Mouse (Mus musculus) monocyte, adult 5-6 weeks (primary cell): Measurements from ENCODE around the gene Ecel1. TPM values are rescaled to one million over a fixed set of nuclear protein-coding genes. Genes with fewer than 3 reads are reported as not detected.
A peak's percentile ranks its signal among the peaks of the same experiment; 100 is the strongest.

Experiments used
- ATAC-seq: fragments of 153-309, 156-312 bp; replicated peaks from 2 replicates; pipeline ENCODE4 v1.8.0; 2017; ENCODE audit warnings: mild to moderate bottlenecking; ENCODE audit not compliant: low TSS enrichment, insufficient number of reproducible peaks, severe bottlenecking, poor library complexity, low FRiP score
- total RNA-seq: library from RNA; stranded (forward); fragments of 200-1000, 200-491, 200-594 nt; gene quantifications from 3 replicates; pipeline ENCODE4 v1.2.3, GENCODE M21; 2017

The Ecel1 gene
- total RNA-seq, 1 experiment from 2014 or later: not detected

- 0 out of 2 replicates have a peak, but pooled peaks have one; percentile 24 for ATAC-seq
Measured at GRCm38 (mm10) chr1:87174006-87174955, 18.0 kb upstream of the Ecel1 start.

GRCm38 (mm10) chr1:87172316-87172715 is 16.0 kb upstream of the Ecel1 start:
- no peak for ATAC-seq

DNA sequence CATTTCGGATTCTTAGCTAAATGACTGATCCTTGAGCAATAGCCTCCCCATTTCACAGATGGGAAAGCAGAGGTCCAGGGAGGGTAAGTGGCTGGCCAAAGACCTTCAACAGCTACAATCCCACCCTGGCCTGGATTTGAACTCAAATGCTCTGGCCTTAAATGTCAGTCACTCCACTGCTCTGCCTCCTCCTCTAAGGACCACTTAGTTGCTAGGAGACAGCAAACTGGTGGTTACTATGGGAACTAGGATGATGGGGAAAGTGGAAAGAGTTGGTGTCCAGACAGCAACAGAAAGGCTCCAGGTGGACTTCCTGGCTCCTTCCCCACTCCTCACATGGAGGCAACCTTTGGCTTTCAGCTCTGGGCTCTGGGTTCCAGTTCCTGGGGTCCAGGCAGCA is 15.0 kb upstream of the Ecel1 start:
- no peak for ATAC-seq

DNA sequence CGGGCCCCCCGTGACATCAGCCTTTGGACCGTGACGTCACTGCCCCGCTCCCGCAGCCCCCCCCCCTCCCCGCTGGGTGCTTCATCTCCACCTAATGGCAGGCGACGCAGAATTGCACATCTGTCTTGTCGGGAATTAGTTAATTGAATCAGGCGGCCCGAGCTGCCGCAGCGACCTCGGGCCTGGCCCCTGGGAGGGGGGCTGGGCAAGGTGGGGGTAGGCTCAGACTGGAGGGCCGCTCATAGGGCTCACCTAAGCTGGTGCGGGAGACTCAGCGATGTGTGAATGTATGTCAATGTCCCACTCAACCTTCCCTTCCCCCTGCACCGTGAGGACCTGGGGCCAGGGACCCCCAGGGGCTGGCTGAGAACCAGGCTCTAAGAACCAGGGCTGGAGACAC is 14.1 kb upstream of the Ecel1 start:
- no peak for ATAC-seq

- no peak for ATAC-seq
Measured at GRCm38 (mm10) chr1:87164796-87165184, 8.5 kb upstream of the Ecel1 start.

GRCm38 (mm10) chr1:87164164-87164795 is 8.0 kb upstream of the Ecel1 start:
- ATAC-seq: no peak

GRCm38 (mm10) chr1:87159396-87159795 is 3.1 kb upstream of the Ecel1 start:
- no peak for ATAC-seq

DNA sequence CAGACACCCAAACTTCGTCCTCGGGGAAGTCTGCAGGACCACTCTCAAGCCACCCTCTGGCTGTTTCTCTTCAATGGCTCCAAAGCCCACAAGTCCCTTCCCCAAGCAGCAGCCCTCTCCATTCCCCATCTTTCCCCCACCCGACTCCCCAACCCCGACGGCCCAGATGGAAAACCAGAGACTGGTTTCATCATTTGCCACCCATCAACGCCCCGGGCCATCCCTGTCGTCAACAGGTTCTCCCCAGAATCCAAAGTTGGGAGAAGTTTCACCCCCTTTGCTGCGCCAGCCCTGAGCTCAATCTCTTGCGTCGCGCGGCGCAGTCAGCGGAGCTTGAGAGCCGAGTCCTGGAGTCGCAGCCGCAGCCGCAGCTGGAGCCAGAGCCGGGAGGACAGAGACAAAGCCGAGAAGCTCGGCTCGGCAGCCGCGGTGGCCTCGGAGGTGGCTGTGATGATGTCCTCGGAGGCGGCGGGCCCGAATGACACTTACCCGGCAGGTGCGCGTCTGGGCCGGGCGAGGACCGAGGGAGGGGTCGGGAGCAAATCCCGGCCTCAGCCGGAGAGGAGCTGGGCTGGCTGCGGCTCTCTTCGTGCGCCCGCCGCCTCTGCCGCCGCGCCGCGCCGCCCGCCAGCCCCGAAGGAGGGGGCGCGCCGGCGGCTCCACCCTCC is 656 bp downstream of the Ecel1 start:
- ATAC-seq: no peak

DNA sequence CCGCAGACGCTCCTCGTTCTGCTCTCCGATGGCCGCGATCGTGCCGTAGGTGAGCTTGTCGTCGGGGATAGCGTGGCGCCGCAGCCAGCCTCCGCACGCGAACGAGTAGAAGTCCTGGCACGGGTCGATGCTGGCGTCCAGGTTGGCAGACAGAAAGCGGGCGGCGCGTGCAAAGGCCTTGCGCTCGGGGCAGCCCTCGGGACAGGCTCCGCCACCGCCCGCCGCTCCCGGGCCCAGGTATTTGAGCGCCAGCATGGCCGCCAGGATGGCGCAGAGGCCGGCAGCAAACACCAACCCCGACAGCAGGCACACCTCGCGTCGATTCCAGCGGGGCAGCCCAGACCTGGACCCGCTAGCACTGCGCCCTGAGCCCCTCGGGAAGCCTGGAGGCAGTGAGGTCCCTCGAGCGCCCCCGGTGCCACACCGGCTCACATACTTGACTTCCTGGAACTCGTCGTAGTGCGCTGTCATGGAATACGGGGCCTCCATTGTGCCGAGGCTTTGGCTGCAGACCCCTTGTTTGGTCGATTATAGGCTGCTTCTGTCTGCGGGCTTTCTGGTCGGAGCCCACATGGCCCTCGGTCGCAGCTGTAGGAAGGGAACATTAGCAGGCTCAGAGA is 1.7 kb downstream of the Ecel1 start:
- no peak for ATAC-seq

- ATAC-seq: no peak
Measured at GRCm38 (mm10) chr1:87153776-87154500, 2.4 kb downstream of the Ecel1 start.

DNA sequence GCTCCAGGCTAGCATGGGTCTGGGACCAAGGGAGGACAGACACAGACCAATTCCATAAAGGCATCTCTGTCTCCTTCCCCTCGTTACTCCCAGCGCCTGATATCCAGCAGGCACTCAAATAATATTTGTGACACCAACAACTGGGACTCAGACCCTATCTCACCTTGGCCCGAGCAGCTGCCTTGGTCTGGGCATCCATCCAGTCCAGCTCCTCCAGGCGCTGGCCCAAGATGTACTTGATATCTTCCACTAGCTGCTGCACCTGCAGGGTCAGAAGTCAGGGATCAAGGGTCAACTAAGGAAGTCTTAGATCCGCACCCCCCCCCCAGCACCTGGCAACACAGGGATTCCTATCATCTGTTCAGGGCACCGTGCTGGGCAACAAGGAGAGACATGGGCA is 5.0 kb downstream of the Ecel1 start:
- no peak for ATAC-seq

GRCm38 (mm10) chr1:87149422-87149821 is 6.9 kb downstream of the Ecel1 start:
- ATAC-seq: no peak

DNA sequence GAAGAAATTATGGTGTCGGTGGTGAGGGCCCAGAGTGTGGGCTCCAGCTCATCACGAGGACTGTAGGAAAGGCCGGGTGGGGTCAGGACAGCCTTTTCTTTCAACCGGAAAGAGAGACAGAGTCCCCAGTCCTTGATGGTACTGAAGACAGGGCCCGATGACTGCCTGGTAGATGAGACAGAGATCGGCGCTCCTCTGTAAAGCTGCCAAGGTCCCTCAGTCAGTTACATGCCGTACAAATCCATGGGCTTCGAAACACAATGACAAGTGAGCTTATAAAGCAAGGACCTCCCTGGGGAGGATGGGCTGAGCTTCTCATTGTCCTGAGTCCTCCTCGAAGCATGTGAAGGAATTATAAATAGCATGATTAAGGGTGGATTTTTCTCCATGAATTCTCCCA is 13.2 kb downstream of the Ecel1 start:
- no peak for ATAC-seq

DNA sequence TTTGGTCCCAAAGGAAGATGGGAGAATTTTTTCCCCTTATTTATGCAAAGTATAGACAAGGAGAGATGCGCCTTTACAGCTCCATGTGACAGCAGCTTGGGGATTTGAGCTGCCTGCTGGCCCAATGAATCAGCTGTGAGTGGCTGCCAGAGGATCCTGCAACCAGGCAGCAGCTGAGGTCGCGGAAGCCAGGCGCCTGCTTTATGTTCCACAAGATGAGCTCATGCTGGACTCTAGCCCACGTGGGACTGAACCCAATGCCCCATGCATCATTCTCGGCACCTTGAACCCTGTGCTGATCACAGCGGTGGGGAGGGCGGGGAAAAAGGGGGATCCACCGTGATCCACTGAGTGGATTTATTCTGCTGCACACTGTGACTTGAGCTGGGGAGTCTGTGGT is 13.9 kb downstream of the Ecel1 start:
- no peak for ATAC-seq

GRCm38 (mm10) chr1:87141550-87141949 is 14.8 kb downstream of the Ecel1 start:
- no peak for ATAC-seq

GRCm38 (mm10) chr1:87131803-87132202 is 24.5 kb downstream of the Ecel1 start:
- no peak for ATAC-seq

- ATAC-seq: no peak
Measured at GRCm38 (mm10) chr1:87127206-87128030, 28.9 kb downstream of the Ecel1 start.

DNA sequence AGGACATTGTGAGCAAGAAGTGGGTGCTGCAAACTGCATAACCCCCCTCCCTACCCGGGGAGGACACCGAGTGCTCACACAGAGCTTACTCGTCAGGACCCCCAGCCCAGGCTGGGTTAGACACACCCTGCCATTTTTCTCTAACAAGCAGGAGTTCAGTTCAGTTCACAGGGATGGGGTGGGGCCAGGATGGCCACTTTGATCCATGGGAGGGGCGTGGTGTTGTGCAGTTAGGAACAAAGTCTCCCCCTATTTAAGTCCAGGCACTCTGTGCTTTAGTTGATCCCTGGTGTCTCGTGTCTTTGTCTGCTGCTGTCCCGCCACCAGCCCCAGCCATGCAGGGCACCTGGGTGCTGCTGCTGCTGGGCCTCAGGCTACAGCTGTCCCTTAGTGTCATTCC is 31.6 kb downstream of the Ecel1 start, which contains the start of gene Akp3:
Akp3 (plus strand) TSS at position 301 of the 400 bp plus-strand sequence.
- ATAC-seq: no peak
